Mouse (Mus musculus) duodenum, adult 2 months (tissue): Measurements from ENCODE around the gene 4931417E11Rik. TPM values are rescaled to one million over a fixed set of nuclear protein-coding genes. Genes with fewer than 3 reads are reported as not detected.

Experiments
- polyA plus RNA-seq: library from polyadenylated mRNA; depleted of rRNA; stranded (reverse); fragments of >200 nt; gene quantifications from 2 replicates; pipeline ENCODE4 v1.2.3, GENCODE M21; 2012; ENCODE audit warnings: low replicate concordance; rRNA removed

Gene 4931417E11Rik
- polyA plus RNA-seq: not detected in 2 replicates

GRCm38 (mm10) chr6:73469567-73469966, at the start of gene 4931417E11Rik:
TSS of gene 4931417E11Rik (minus strand) at chr6:73469667.

Other genes starting within 250 kb of the 4931417E11Rik start
- 0.01 TPM in 2 replicates for gene Dnah6, start 248.0 kb downstream of the 4931417E11Rik start, polyA plus RNA-seq
- gene Suclg1, start 221.3 kb downstream of the 4931417E11Rik start, polyA plus RNA-seq: 69.4 and 73.2 TPM in 2 replicates